Mouse (Mus musculus): Measurements from ENCODE around the gene Magi2. TPM values are rescaled to one million over a fixed set of nuclear protein-coding genes. Genes with fewer than 3 reads are reported as not detected.

Magi2 gene
- polyA plus RNA-seq, 1 experiment from 2014 or later = 6.5 TPM

DNA sequence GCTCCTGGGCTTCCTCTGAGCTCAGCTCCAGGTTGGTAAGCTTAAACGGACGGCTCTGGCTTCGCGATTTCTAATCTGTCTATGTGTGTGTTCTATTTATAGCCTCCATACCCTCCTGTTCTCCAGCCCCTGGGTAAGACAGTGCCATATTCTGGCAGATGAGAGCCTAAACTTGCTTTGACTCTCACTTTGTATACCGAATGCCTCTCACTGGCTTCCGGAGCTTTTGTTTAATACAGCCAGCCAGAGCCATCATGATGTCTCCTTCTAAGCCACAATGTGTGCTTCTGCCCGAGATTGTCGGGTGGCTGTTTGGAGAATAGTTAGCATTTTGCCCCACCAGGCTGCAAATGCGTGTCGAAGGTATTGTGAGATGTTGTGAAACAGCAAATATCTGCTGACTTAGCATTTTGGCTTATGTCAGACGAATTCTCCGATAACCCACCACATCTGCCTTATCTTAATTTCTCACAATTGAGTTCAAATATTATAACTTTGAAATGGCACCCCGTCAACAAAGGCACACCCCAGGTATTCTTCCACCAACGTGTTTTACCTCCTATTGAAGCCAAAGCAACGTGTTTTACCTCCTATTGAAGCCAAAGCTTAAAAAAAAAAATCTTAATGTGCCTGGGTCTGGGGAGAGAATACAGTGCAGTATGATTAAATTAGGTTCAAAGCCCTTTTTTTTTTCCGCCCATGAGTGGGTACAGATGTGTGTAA, 681.3 kb downstream of the Magi2 start:
- DNase-seq (ENCODE audit: low spot score) = peak; percentile 55
- Histone ChIP-seq H3K27me3 (replicated peaks; ENCODE audit: low read depth, poor library complexity, severe bottlenecking) (peaks cover 31% of the 10 kb centered on the region), H3K4me3 (peak overlapping the region; percentile 60), H3K27ac (replicated peaks) (peak overlapping the region; percentile 72), H3K36me3 (replicated peaks) (no peaks in the 10 kb centered on the region), H3K4me1 (peaks cover 28% of the 10 kb centered on the region), H3K9me3 (no peaks in the 10 kb centered on the region)
- 4% methylated on average over 16 of the region's 16 CpGs for WGBS

DNA sequence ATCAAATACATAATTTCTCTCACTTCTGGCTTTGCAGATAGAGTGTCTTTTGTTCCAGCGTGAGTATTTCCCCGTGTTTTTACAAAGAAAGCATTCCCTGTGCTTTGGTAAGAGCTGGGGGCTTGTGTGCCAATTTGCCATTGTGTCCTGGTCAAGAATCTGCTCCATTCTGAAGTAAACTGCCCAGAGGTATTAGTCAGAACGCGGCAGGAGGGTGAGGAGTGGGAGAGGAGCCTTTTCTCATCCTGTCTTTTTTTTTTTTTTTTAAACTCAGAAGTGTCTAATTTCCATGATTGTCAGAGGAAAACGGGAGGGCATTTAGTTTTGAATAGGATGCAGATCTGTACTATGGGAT, 681.8 kb downstream of the Magi2 start:
- H3K27me3 ChIP-seq (replicated peaks; ENCODE audit: low read depth, poor library complexity, severe bottlenecking) = peaks cover 31% of the 10 kb centered on the region
- peaks cover 28% of the 10 kb centered on the region for H3K4me1 ChIP-seq
- H3K9me3 ChIP-seq = no peaks in the 10 kb centered on the region
- no peak overlapping the region for H3K27ac ChIP-seq (replicated peaks)
- no peaks in the 10 kb centered on the region for H3K36me3 ChIP-seq (replicated peaks)
- WGBS = 0% methylated on average over 5 of the region's 5 CpGs
- peak overlapping the region; percentile 60 for H3K4me3 ChIP-seq
- DNase-seq (ENCODE audit: low spot score) = peak; percentile 23

DNA sequence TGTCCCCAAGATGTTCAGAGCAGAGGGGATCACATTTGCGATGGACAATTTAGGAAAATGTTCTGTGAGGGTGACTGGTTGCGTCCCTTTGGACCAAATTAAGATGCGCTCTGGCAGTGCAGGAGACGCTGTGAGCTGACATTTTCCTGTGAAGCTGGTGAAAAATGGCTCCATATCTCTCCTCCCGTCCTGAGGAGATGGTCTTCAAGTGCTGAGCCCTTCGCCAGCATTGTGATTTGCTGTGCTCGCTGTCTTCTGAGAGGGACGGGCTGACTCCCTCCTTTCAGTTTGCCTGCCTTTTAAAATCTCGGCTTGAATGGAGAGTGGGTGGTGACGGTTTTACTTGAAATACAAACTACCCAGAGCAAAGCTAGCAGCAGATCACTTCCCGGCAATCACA, 682.2 kb downstream of the Magi2 start:
- no peak overlapping the region for H3K27ac ChIP-seq (replicated peaks)
- peaks cover 31% of the 10 kb centered on the region for H3K27me3 ChIP-seq (replicated peaks; ENCODE audit: low read depth, poor library complexity, severe bottlenecking)
- H3K36me3 ChIP-seq (replicated peaks) = no peaks in the 10 kb centered on the region
- WGBS = 5% methylated on average over 11 of the region's 11 CpGs
- H3K9me3 ChIP-seq = no peaks in the 10 kb centered on the region
- H3K4me1 ChIP-seq = peaks cover 28% of the 10 kb centered on the region
- H3K4me3 ChIP-seq = peak overlapping the region; percentile 60
- peak; percentile 35 for DNase-seq (ENCODE audit: low spot score)

DNA sequence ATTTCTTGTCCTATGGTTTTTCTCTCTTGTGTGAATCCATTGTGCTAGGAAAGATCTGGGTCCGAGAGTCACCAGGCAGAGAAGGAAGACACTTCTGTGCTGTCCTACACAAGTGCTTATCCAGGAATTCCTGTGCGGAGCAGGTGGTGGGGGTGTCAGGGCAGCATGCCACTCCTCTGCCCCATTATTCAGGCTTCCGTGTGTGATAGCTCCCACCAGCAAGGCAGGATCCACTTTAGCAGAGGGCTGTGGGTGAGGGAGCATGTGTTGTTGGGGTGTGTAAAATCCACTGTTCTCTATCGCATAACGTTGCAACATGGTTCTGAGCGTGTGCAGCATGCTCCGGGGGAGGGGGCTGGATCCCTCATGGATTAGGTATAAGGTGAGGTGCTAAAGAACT, 682.8 kb downstream of the Magi2 start:
- H3K27me3 ChIP-seq (replicated peaks; ENCODE audit: low read depth, poor library complexity, severe bottlenecking) = peaks cover 31% of the 10 kb centered on the region
- peak overlapping the region; percentile 60; the same call in 1 of the 2 replicates for H3K4me3 ChIP-seq
- no peak overlapping the region for H3K27ac ChIP-seq (replicated peaks)
- peak; percentile 13 for DNase-seq (ENCODE audit: low spot score)
- H3K9me3 ChIP-seq = no peaks in the 10 kb centered on the region
- peaks cover 28% of the 10 kb centered on the region for H3K4me1 ChIP-seq
- H3K36me3 ChIP-seq (replicated peaks) = no peaks in the 10 kb centered on the region
- WGBS = 70% methylated on average over 7 of the region's 7 CpGs

DNA sequence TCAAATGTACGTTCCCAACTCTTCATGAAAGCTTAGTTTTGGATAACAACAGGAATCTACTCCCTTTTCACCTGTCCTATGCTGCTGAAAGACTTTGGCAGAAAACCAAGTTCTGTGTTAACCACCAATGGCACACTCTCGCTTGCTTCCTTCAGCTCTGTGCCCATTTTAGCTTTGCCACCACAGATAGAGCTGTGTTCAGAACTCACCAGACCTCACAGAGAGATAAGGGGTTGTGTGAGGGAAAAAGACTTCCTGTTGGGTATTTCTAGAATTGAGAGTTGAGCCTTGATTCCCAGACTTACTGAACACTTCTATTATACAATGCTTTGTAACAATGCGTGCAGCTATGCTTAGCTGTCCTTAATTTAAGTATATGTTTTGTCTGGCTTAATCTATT, 705.3 kb downstream of the Magi2 start:
- no peaks in the 10 kb centered on the region for H3K36me3 ChIP-seq (replicated peaks)
- H3K27me3 ChIP-seq (replicated peaks; ENCODE audit: low read depth, poor library complexity, severe bottlenecking) = no peaks in the 10 kb centered on the region
- WGBS = 90% methylated on average over 3 of the region's 3 CpGs
- H3K27ac ChIP-seq (replicated peaks) = no peak overlapping the region
- DNase-seq (ENCODE audit: low spot score) = no peak
- no peak overlapping the region for H3K4me3 ChIP-seq
- H3K9me3 ChIP-seq = no peaks in the 10 kb centered on the region
- peaks cover 10% of the 10 kb centered on the region; the same call in 1 of the 2 replicates for H3K4me1 ChIP-seq

DNA sequence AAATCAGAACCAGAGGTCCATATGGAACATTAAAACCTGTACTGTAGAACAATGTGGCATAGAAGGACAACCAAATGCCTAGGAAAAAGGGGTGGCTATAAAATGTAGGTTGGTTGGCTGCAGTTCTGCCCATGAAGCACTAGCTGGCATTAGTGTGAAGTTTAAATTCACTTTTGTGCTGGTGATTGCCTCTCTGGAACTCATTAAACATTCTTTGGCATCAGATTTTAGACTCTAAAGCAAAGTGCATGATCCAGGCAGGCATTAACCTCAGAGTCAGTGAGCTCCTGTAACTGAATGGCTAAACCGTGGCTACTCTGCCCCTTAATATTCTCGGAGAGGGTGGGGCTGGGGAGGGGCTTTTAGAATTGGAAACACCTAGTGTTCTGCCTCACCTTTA, 706.4 kb downstream of the Magi2 start:
- Histone ChIP-seq H3K4me1 (0 out of 2 replicates have a peak, but pooled peaks cover 4% of the 10 kb centered on the region), H3K4me3 (no peak overlapping the region), H3K27ac (replicated peaks) (no peak overlapping the region), H3K27me3 (replicated peaks; ENCODE audit: low read depth, poor library complexity, severe bottlenecking) (no peaks in the 10 kb centered on the region), H3K36me3 (replicated peaks) (no peaks in the 10 kb centered on the region), H3K9me3 (no peaks in the 10 kb centered on the region)
- 55% methylated on average over 2 of the region's 2 CpGs for WGBS
- no peak for DNase-seq (ENCODE audit: low spot score)

DNA sequence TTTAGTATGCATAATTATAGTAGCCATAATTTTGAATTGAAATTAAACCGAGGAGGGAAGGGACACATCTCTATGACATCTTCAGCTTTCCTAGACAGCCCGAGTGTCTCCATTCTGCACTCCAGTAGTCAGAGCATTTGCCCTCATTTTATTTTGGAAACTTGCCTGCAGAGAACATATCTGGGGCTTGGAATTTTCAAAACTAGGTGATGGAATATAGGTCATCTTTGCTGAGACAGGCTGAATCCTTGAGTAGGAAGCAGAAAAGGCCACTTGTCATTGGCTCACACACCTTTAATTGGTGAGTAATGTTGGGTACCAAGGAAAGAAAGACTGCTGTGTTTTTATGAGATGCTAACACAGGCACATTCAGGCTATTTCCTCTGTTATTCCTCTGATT, 724.3 kb downstream of the Magi2 start:
- H3K4me3 ChIP-seq = no peak overlapping the region
- no peaks in the 10 kb centered on the region for H3K9me3 ChIP-seq
- no peaks in the 10 kb centered on the region for H3K4me1 ChIP-seq
- H3K36me3 ChIP-seq (replicated peaks) = no peaks in the 10 kb centered on the region
- WGBS = 82% methylated on average over 2 of the region's 2 CpGs
- H3K27ac ChIP-seq (replicated peaks) = no peak overlapping the region
- DNase-seq (ENCODE audit: low spot score) = no peak
- no peaks in the 10 kb centered on the region for H3K27me3 ChIP-seq (replicated peaks; ENCODE audit: low read depth, poor library complexity, severe bottlenecking)

DNA sequence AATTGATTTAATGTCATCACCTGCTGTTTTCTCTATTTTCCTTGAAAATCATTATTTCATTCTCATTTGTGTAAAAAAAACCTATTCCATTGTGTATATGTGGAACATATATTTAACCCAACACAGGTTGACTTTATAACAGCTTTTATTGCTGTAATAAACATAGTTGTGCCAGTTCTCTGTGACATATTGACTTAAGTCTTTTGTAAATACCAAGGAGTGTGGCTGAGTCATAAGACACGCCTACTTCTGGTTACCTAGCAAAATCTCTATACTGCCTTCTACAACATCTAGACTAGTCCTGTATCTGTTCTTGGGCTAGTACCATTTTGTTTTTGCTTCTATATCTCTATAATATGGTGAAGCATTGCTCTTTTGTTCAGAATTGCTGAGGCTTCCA, 737.3 kb downstream of the Magi2 start:
- Histone ChIP-seq H3K36me3 (replicated peaks) (no peaks in the 10 kb centered on the region), H3K4me3 (no peak overlapping the region), H3K4me1 (no peaks in the 10 kb centered on the region), H3K27me3 (replicated peaks; ENCODE audit: low read depth, poor library complexity, severe bottlenecking) (no peaks in the 10 kb centered on the region), H3K27ac (replicated peaks) (no peak overlapping the region), H3K9me3 (no peaks in the 10 kb centered on the region)
- WGBS = 88% methylated on average over 1 of the region's 1 CpGs
- DNase-seq (ENCODE audit: low spot score) = no peak

DNA sequence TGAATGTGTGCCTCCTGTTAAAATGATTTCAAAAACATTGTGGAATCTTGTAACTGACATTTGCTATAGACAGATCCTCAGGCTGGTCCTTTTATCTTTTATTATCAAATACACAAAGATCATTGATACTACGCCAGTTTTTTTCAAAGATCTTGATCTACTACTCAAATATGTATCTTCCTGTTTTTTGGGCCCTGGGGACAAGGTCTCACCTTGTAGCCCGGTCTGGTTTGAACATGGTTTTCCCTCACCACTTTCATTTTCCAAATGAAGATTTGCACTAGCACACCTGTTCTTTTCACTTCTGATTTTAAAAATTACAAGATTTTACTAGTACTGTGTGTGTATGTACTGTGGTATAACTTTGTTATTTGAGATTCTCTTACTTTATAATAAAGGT, 745.9 kb downstream of the Magi2 start:
- no peaks in the 10 kb centered on the region for H3K27me3 ChIP-seq (replicated peaks; ENCODE audit: low read depth, poor library complexity, severe bottlenecking)
- H3K27ac ChIP-seq (replicated peaks) = no peak overlapping the region
- no peaks in the 10 kb centered on the region for H3K36me3 ChIP-seq (replicated peaks)
- no peaks in the 10 kb centered on the region for H3K4me1 ChIP-seq
- no peaks in the 10 kb centered on the region for H3K9me3 ChIP-seq
- WGBS = 85% methylated on average over 2 of the region's 2 CpGs
- H3K4me3 ChIP-seq = no peak overlapping the region
- no peak for DNase-seq (ENCODE audit: low spot score)

DNA sequence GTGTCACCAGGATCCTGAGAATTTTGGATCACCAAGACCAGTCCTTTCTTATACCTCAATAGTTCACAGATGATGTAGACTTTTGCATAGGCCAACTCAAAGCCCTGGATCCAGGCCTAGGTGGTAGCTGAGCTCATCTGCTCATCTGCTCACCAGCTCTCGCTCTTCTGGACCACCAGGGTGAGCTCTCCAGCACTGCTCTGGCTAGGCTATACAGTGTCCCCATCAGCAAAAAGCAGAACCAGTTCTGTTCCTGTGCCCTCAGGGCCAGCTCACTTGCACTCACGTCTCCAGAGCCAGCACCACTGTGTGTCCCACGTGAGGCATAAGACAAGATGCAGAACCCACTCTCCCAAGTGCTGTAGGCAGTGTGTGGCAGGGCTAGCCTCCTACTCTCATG, 747.0 kb downstream of the Magi2 start:
- H3K36me3 ChIP-seq (replicated peaks) = no peaks in the 10 kb centered on the region
- 82% methylated on average over 3 of the region's 3 CpGs for WGBS
- no peak overlapping the region for H3K27ac ChIP-seq (replicated peaks)
- no peaks in the 10 kb centered on the region for H3K27me3 ChIP-seq (replicated peaks; ENCODE audit: low read depth, poor library complexity, severe bottlenecking)
- no peaks in the 10 kb centered on the region for H3K4me1 ChIP-seq
- H3K4me3 ChIP-seq = no peak overlapping the region
- H3K9me3 ChIP-seq = no peaks in the 10 kb centered on the region
- DNase-seq (ENCODE audit: low spot score) = no peak

DNA sequence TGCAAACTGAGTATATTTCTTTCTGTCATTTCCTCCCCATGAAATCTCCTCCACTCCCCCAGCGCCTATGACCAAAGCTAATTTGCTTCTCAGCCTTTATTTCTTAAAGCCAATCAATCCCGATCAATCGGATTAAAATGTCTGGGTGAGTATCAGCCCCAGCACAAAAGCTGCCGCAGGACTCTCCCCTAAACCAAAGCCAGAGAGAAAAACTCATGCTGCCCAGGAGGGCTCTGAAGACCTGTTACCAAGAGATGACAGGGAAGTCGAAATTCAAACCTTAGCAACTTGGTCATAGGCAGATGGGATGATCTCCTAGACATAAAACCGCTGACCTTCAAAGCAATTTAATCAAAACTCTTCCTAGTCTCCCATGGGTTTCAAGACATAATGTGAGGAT, 754.7 kb downstream of the Magi2 start:
- no peaks in the 10 kb centered on the region for H3K9me3 ChIP-seq
- H3K4me1 ChIP-seq = peaks cover 5% of the 10 kb centered on the region
- DNase-seq (ENCODE audit: low spot score) = no peak
- H3K27me3 ChIP-seq (replicated peaks; ENCODE audit: low read depth, poor library complexity, severe bottlenecking) = no peaks in the 10 kb centered on the region
- no peaks in the 10 kb centered on the region for H3K36me3 ChIP-seq (replicated peaks)
- no peak overlapping the region for H3K27ac ChIP-seq (replicated peaks)
- H3K4me3 ChIP-seq = no peak overlapping the region
- 83% methylated on average over 6 of the region's 6 CpGs for WGBS

DNA sequence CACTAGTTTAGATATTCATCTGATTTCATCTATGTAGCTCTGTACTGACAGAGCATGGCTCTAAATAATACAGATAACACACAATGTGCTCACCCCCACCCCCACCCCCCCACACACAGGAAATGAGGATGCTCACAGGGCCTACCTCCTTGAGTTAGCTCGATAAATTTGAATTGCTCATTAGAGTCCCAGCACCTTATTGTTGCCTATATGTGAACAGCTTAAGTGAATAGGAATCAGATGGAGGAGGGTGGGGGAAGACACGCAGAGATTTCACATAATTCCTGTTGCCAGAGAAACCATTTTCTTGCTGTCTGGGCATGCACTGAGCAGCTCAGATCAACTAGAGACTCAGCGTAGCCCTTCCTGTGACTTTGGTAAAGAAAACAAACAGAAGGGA, 755.2 kb downstream of the Magi2 start:
- no peak for DNase-seq (ENCODE audit: low spot score)
- H3K9me3 ChIP-seq = no peaks in the 10 kb centered on the region
- peaks cover 5% of the 10 kb centered on the region for H3K4me1 ChIP-seq
- WGBS = 62% methylated on average over 3 of the region's 3 CpGs
- H3K27ac ChIP-seq (replicated peaks) = no peak overlapping the region
- H3K4me3 ChIP-seq = no peak overlapping the region
- H3K36me3 ChIP-seq (replicated peaks) = no peaks in the 10 kb centered on the region
- H3K27me3 ChIP-seq (replicated peaks; ENCODE audit: low read depth, poor library complexity, severe bottlenecking) = no peaks in the 10 kb centered on the region

DNA sequence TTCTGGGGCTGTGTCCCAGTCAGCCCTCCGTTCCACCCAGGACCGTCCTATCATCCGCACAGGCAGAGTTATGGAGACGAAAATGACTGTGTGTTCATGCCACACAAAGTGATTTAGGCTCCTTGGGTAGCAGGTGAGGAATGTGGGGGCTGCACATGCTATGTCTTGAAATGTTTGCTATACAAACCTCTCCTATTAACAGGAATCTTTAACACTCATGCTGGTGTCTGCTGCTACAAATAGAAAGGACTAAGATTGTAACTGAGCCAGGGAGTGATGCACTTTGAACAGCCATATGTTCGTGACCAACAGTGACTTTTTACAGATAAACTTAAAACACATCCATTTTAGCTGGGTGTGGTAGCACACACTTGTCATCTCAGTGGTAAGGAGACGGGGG, 772.6 kb downstream of the Magi2 start:
- WGBS = 91% methylated on average over 6 of the region's 6 CpGs
- DNase-seq (ENCODE audit: low spot score) = no peak
- no peaks in the 10 kb centered on the region for H3K27me3 ChIP-seq (replicated peaks; ENCODE audit: low read depth, poor library complexity, severe bottlenecking)
- H3K4me3 ChIP-seq = no peak overlapping the region
- no peaks in the 10 kb centered on the region for H3K9me3 ChIP-seq
- no peaks in the 10 kb centered on the region for H3K4me1 ChIP-seq
- no peak overlapping the region for H3K27ac ChIP-seq (replicated peaks)
- H3K36me3 ChIP-seq (replicated peaks) = no peaks in the 10 kb centered on the region

Data from embryonic facial prominence, embryonic 10.5 days (tissue).